Mouse (Mus musculus): ENCODE measurements around the gene Stx1a.

DNA sequence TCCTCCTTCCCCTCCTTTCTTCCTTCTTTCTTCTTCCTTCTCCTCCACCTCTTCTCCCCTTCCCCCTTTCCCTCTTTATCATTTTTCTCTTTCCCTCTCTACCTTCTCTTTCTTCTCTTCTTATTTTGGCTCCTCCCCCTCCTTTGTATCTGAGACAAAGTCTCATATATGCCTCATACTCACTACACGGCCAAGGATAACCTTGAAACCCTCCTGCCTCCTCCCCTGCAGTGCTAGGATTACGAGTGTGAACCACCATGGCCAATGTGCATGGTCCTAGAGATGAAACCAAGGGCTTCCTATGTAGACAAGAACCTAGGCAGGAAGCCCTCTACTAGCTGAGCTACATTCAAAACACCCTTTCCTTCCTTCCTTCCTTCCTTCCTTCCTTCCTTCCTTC lies 48.4 kb upstream of the Stx1a start:
- TF ChIP-seq POLR2A (IDR thresholded peaks at IDR 0.05; ENCODE audit: low read depth, low read length) (no peak), CTCF (conservative IDR thresholded peaks at IDR 0.05; ENCODE audit: insufficient read depth, insufficient read length, low read depth, low read length) (no peak)
